Mouse (Mus musculus) granulocyte monocyte progenitor cell, adult 5-6 weeks (primary cell): Measurements from ENCODE around the gene Mrtfb. TPM values are rescaled to one million over a fixed set of nuclear protein-coding genes. Genes with fewer than 3 reads are reported as not detected.

ENCODE experiments used
- ATAC-seq: replicated peaks from 2 replicates; pipeline ENCODE4 v1.8.0; 2016; ENCODE audit warnings: mild to moderate bottlenecking, moderate TSS enrichment, inconsistent platforms; ENCODE audit not compliant: poor library complexity, severe bottlenecking
- total RNA-seq, 2 experiments: library from RNA; stranded (forward) in 1 of 2; stranded (reverse) in 1 of 2; fragments of 200-712, 200-1000 nt in 1 of 2; fragments of >200 nt in 1 of 2; fragmentation: Nextera tagmentation in 1 of 2; gene quantifications; 2 replicates each; pipeline ENCODE4 v1.2.3; 2014 to 2017

The Mrtfb gene
- total RNA-seq, 2 experiments from 2014 or later: 4.5 to 10.0 TPM

DNA sequence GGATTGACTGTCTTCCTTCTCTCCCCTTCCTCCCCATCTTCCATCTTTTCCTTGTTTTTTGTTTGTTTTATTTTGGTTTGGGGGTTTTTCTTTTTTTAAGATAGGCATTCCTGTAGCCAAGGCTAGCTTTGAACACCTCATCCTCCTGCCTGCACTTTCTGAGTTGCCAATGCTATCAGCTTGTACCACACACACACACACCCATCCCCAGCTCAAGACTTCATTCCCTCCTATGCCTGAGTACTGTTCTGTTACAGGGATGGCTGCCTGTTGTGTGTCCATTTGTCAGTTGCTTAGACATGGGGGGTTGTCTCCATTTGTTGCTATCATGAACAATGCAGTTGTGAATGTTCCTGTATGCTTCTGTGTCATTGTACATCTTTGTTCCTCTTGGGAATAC, 202.3 kb downstream of the Mrtfb start:
- ATAC-seq: no peak

DNA sequence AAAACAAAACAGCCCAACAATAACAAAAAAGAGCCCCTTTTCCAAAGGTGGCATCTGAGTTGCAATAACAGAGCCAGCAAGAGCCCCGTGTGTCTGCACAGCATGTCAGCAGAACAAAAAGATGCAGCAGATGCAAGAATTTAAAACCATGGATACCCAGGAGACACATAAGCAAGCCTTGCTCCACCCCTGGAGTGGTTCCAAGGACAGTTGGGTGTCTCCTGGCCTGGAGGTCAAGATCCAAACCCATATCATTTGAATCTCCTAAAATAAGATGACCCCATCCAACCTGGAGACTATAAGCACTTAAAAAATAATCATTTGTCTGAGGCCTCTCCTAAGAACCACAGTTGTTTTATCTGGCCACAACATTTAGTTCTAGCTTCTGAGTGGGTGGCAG, 203.8 kb downstream of the Mrtfb start:
- no peak for ATAC-seq

DNA sequence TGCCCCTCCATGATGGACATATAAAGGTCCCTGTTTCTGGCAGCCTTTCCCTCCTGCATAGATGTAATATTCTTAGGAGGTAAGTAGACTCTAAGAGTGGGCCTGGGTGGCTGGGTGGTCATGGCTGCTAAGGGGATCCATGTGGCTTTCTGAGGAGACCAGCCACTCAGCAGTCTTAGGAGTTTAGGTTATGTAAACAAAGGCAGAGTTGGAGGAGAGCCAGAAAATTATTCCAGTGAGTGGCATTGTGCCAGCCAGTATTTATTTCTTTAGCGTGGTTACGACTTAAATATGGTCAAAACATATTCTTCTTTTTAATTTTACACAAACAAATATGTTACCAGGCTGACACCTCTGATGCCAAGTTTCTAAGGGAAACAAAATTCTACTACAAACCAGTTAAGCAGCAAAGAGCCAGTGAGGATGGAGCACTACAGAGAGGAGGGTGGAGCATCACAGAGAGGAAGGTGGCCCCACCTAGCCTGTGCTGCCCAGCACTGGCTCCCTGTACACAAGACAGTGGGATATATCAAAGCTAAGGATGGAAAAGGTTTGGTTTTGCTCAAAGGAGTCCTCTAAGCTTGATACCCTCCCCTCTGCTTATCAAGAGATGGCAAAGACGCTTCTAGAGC, 204.6 kb downstream of the Mrtfb start:
- no peak for ATAC-seq

DNA sequence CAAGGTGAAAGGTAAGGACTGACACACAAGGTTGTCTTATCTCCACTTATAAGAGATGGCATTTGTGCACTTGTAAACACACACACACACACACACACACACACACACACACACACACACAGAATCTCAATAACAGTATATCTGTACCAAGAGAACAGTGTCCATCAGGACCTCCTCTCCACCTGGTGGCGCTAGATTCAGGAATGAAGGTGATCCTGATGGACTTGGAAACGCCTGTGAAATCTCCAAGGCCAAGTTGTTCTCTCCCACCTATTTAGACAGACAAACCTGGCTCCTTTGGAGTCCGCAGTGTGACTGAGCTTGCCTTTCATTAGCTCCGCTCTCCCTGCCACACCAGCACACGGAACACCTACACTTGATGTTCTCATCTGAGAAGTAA, 208.4 kb downstream of the Mrtfb start:
- no peak for ATAC-seq

Other genes with a start within 250 kb of the Mrtfb start
- gene Ercc4, start 146.8 kb upstream of the Mrtfb start, total RNA-seq (2014; fragmentation: Nextera tagmentation): 14.1 and 16.6 TPM in 2 replicates
- gene Ercc4, start 146.8 kb upstream of the Mrtfb start, total RNA-seq (2017): 8.0 and 9.3 TPM in 2 replicates